Mouse (Mus musculus): ENCODE data around the gene Add3. TPM values are rescaled to one million over a fixed set of nuclear protein-coding genes. Genes with fewer than 3 reads are reported as not detected.

Gene Add3
- polyA plus RNA-seq, 1 experiment, result not detected

GRCm38 (mm10) chr19:53278491-53279415, 138.5 kb downstream of the Add3 start:
- peaks cover 26% of the 10 kb centered on the region for H3K4me1 ChIP-seq (ENCODE audit: control insufficient read depth, insufficient read depth, low read length)
- TF ChIP-seq POLR2A (IDR thresholded peaks at IDR 0.05; ENCODE audit: insufficient read depth, low read depth, low read length) (no peak), CTCF (IDR thresholded peaks at IDR 0.05; ENCODE audit: insufficient read depth, low read depth, low read length) (no peak)
- WGBS, result 59% methylated on average over 19 of the region's 19 CpGs
- no peak overlapping the region for H3K4me3 ChIP-seq (ENCODE audit: insufficient read depth, low read depth, low read length)
- H3K27ac ChIP-seq (ENCODE audit: insufficient read depth, low read depth, low read length), result peak overlapping the region; percentile 74; the same call in 1 of the 2 replicates

- WGBS, result 75% methylated on average over 8 of the region's 8 CpGs
- H3K27ac ChIP-seq (ENCODE audit: insufficient read depth, low read depth, low read length), result peak overlapping the region; percentile 46; the same call in 1 of the 2 replicates
- no peak overlapping the region for H3K4me3 ChIP-seq (ENCODE audit: insufficient read depth, low read depth, low read length)
- H3K4me1 ChIP-seq (ENCODE audit: control insufficient read depth, insufficient read depth, low read length), result peaks cover 32% of the 10 kb centered on the region
- TF ChIP-seq CTCF (IDR thresholded peaks at IDR 0.05; ENCODE audit: insufficient read depth, low read depth, low read length), result no peak
- no peak for TF ChIP-seq POLR2A (IDR thresholded peaks at IDR 0.05; ENCODE audit: insufficient read depth, low read depth, low read length)
Measured at GRCm38 (mm10) chr19:53280254-53280653, 140.0 kb downstream of the Add3 start.

DNA sequence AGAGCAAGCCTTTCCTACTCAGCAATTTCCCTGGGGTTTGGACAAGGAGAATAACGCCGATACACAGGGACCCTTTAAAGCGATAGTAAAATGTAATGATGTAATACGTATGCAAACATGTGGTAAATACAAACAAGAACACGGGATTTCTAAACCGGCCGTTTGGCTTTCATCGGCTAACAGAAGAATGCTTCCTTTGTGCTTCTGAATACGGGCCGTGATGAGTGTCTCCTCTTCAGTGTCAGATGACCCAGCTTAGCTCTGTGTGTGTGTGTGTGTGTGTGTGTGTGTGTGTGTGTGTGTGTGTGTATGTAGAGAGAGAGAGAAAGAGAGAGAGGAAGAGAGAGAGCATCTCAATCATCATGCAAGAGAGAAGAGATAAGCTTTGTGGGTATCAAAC, 142.3 kb downstream of the Add3 start:
- WGBS, result 48% methylated on average over 10 of the region's 10 CpGs
- H3K4me3 ChIP-seq (ENCODE audit: insufficient read depth, low read depth, low read length), result no peak overlapping the region
- H3K4me1 ChIP-seq (ENCODE audit: control insufficient read depth, insufficient read depth, low read length), result peaks cover 28% of the 10 kb centered on the region
- no peak overlapping the region for H3K27ac ChIP-seq (ENCODE audit: insufficient read depth, low read depth, low read length)
- no peak for TF ChIP-seq POLR2A (IDR thresholded peaks at IDR 0.05; ENCODE audit: insufficient read depth, low read depth, low read length)
- no peak for TF ChIP-seq CTCF (IDR thresholded peaks at IDR 0.05; ENCODE audit: insufficient read depth, low read depth, low read length)

DNA sequence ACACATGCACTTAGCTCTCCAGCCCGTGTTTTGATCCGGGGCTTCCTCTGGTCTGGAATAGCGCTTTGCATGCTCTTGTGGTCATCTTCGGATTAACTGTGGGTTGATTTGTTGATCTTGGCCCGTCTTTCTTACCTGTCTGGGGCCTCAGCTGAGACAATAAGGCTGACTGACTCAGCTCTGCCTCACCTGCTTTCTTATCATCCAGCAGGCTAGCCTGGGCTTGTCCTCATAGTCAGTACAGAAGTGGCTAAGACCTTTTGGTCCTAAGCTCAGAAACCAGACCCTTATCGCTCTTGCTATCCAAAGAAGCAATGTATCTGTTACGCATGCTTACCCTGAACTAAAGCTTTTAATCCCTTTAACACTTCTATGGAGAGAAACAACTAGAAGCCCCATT, 143.5 kb downstream of the Add3 start:
- WGBS, result 92% methylated on average over 7 of the region's 7 CpGs
- Histone ChIP-seq H3K4me3 (ENCODE audit: insufficient read depth, low read depth, low read length) (no peak overlapping the region), H3K27ac (ENCODE audit: insufficient read depth, low read depth, low read length) (no peak overlapping the region), H3K4me1 (ENCODE audit: control insufficient read depth, insufficient read depth, low read length) (peaks cover 24% of the 10 kb centered on the region)
- TF ChIP-seq CTCF (IDR thresholded peaks at IDR 0.05; ENCODE audit: insufficient read depth, low read depth, low read length), result no peak
- no peak for TF ChIP-seq POLR2A (IDR thresholded peaks at IDR 0.05; ENCODE audit: insufficient read depth, low read depth, low read length)

DNA sequence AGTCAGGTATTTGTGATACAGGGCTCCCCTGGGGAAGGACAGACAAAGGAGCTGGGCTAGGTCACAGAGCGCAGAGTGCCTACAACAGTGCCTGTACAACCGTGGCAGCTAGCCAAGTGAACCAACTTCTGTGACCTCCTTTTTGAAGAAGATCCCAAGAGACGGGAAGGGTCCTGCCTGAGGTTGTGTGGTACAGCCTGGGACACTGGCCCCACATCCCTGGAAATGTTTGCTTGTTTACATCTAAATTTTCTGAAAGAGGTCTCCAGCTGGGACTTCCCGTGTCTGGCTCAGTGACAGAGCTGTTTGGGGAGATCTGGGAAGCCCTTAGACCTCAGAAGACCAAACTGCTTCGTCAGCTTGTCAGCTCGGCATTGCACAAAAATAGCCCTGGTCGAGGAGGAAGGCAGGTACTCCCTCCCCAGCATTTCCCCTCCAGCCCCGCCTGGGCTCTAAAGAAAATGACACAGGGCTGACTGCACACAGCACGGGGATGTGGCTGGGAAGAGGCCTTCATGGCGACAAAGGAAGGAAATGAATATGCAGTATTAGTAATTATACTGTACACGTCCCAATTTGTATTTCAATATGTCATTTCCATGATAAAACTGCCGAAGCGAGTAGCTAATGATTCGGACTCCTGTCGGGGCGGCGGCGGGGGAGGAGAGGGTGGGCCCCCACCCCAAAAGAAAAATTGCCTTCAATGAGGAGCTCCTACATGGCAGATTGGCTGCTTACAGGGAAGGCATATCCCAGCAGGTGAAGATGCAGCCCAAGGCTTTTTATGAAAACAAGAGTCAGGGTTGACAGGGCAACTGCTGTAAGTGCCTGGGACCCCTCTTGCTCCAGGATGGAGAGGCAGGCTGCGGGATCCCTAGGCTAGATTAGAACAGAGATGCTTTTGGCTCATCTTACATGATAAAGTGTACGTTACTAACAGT, 144.3 kb downstream of the Add3 start:
- H3K27ac ChIP-seq (ENCODE audit: insufficient read depth, low read depth, low read length), result no peak overlapping the region
- peaks cover 18% of the 10 kb centered on the region for H3K4me1 ChIP-seq (ENCODE audit: control insufficient read depth, insufficient read depth, low read length)
- no peak for TF ChIP-seq CTCF (IDR thresholded peaks at IDR 0.05; ENCODE audit: insufficient read depth, low read depth, low read length)
- no peak for TF ChIP-seq POLR2A (IDR thresholded peaks at IDR 0.05; ENCODE audit: insufficient read depth, low read depth, low read length)
- no peak overlapping the region for H3K4me3 ChIP-seq (ENCODE audit: insufficient read depth, low read depth, low read length)
- WGBS, result 32% methylated on average over 20 of the region's 20 CpGs

GRCm38 (mm10) chr19:53296331-53297254, 156.3 kb downstream of the Add3 start:
- TF ChIP-seq CTCF (IDR thresholded peaks at IDR 0.05; ENCODE audit: insufficient read depth, low read depth, low read length) (no peak), POLR2A (IDR thresholded peaks at IDR 0.05; ENCODE audit: insufficient read depth, low read depth, low read length) (no peak)
- Histone ChIP-seq H3K27ac (ENCODE audit: insufficient read depth, low read depth, low read length) (no peak overlapping the region), H3K4me1 (ENCODE audit: control insufficient read depth, insufficient read depth, low read length) (peaks cover 2% of the 10 kb centered on the region; the same call in 1 of the 2 replicates), H3K4me3 (ENCODE audit: insufficient read depth, low read depth, low read length) (no peak overlapping the region)
- 84% methylated on average over 23 of the region's 23 CpGs for WGBS

Other genes starting within 250 kb of the Add3 start
- not detected in 2 replicates for gene Xpnpep1, start 100.2 kb upstream of the Add3 start, polyA plus RNA-seq (2012; ENCODE audit: insufficient read depth, insufficient read length, low replicate concordance, missing spikeins)
- not detected in 2 replicates for gene Mxi1, start 170.1 kb downstream of the Add3 start, polyA plus RNA-seq (2012; ENCODE audit: insufficient read depth, insufficient read length, low replicate concordance, missing spikeins)
- not detected in 2 replicates for gene Gm10197, start 231.3 kb downstream of the Add3 start, polyA plus RNA-seq (2012; ENCODE audit: insufficient read depth, insufficient read length, low replicate concordance, missing spikeins)

Measured in olfactory bulb, adult 2 months (tissue).